Mouse (Mus musculus) MEL (cell line): ENCODE measurements around the gene Ralb.

Experiments used
- CTCF ChIP-seq, 3 experiments: IDR thresholded peaks in 2 of 3; conservative IDR thresholded peaks in 1 of 3; 2 replicates each; pipeline ENCODE4 v1.5.1; 2011 to 2012; ENCODE audit warnings: low read length in 3 of 3, low read depth in 2 of 3, mild to moderate bottlenecking in 2 of 3, improper control_type of control experiment in 1 of 3, inconsistent platforms in 1 of 3, mixed read lengths in 1 of 3, moderate library complexity in 1 of 3; ENCODE audit not compliant: control insufficient read depth in 1 of 3, insufficient read depth in 1 of 3, poor library complexity in 1 of 3, severe bottlenecking in 1 of 3
- EP300 ChIP-seq, 2 experiments: IDR thresholded peaks; 2 replicates each; pipeline ENCODE4 v1.6.1; 2011; ENCODE audit warnings: improper control_type of control experiment in 2 of 2, low read length in 2 of 2, low read depth in 1 of 2, mild to moderate bottlenecking in 1 of 2
- HCFC1 ChIP-seq: IDR thresholded peaks from 2 replicates; pipeline ENCODE4 v1.6.1; 2012; ENCODE audit warnings: low read depth, mild to moderate bottlenecking, inconsistent platforms, low read length, improper control_type of control experiment, moderate library complexity
- JUND ChIP-seq: IDR thresholded peaks from 2 replicates; pipeline ENCODE4 v1.6.1; 2011; ENCODE audit warnings: low read depth, mild to moderate bottlenecking, improper control_type of control experiment, low read length
- MAFK ChIP-seq: IDR thresholded peaks from 2 replicates; pipeline ENCODE4 v1.6.1; 2011; ENCODE audit warnings: low read depth, mild to moderate bottlenecking, low read length, improper control_type of control experiment, borderline replicate concordance
- NRF1 ChIP-seq: IDR thresholded peaks from 2 replicates; pipeline ENCODE4 v1.6.1; 2014; ENCODE audit warnings: low read depth, mild to moderate bottlenecking, inconsistent platforms, low read length, improper control_type of control experiment, moderate library complexity; ENCODE audit not compliant: poor library complexity, insufficient read depth, severe bottlenecking

DNA sequence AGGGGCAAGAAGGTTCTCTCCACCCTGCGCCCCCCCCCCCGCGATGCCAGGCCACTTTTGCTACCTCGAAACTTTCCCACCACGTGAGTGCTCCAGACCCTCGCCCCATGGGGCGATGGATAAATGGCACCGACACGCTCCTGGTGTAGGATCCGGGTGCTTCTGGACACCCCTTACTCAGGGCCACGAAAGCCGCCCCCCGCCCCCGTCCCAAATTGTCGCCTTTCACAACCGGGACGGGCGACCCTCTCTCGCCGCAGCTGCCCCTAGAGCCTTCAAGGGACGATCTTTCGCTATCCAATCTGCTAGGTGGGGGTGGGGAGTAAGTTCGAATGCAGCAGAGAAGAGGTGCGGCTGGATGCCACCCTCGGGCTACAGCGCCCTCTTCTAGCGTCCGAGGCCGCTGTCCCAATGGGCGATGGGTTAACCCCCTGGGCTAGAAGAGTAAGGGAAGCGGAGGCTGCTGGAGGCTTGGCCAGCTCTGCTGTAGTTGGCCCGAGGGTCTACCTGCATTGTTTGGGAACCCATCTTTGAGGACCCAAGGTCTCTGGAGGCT, 82.1 kb downstream of the Ralb start:
- no peak for TF ChIP-seq CTCF (IDR thresholded peaks at IDR 0.05 in 2 of 3, conservative IDR thresholded peaks at IDR 0.05 in 1 of 3; ENCODE audit: control insufficient read depth in 1 of 3, insufficient read depth in 1 of 3, low read depth in 2 of 3, low read length in 3 of 3, poor library complexity in 1 of 3, severe bottlenecking in 1 of 3)
- no peak for TF ChIP-seq HCFC1
- TF ChIP-seq EP300 (IDR thresholded peaks at IDR 0.05; ENCODE audit: low read depth in 1 of 2, low read length in 2 of 2): no peak
- TF ChIP-seq MAFK: no peak
- no peak for TF ChIP-seq JUND
- TF ChIP-seq NRF1: no peak
